Mouse (Mus musculus): Measurements from ENCODE around the gene Zfp961. TPM values are rescaled to one million over a fixed set of nuclear protein-coding genes. Genes with fewer than 3 reads are reported as not detected.
"Not testable (repeated sequence)": the region's sequence is repeated elsewhere in the genome, so short reads cannot be mapped to it uniquely, and the experiment has no call there.

Zfp961 gene
- 13.6 and 15.0 TPM in 2 replicates for polyA plus RNA-seq (2015; fragmentation: Nextera tagmentation; extraction: Ambion mirVana)

GRCm38 (mm10) chr8:71950482-71951221, at the start of gene Zfp961:
Zfp961 (plus strand) TSS chr8:71951038.
- Histone ChIP-seq H3K27ac (replicated peaks) (peak within 1 kb of the TSS; percentile 90), H3K4me3 (replicated peaks) (peak within 1 kb of the TSS; percentile 83), H3K9me3 (replicated peaks) (0 out of 2 replicates have a peak, but pooled peaks cover 14% of the 10 kb centered on the region), H3K4me2 (replicated peaks) (peak within 1 kb of the TSS; percentile 64), H3K27me3 (no peaks in the 10 kb centered on the region), H3K4me1 (peaks cover 15% of the 10 kb centered on the region; the same call in 1 of the 2 replicates), H3K36me3 (peaks cover 9% of the 10 kb centered on the region), H3K9ac (peak within 1 kb of the TSS; percentile 54)
- peak; percentile 100 for ATAC-seq (ENCODE audit: insufficient number of reproducible peaks, low FRiP score, low TSS enrichment, low read depth)
- 3% methylated on average over 34 of the region's 34 CpGs for WGBS

GRCm38 (mm10) chr8:71903084-71903483, 47.8 kb upstream of the Zfp961 start:
- not testable (repeated sequence) for H3K27ac ChIP-seq (replicated peaks); H3K36me3 ChIP-seq; H3K4me2 ChIP-seq (replicated peaks); H3K9ac ChIP-seq; H3K27me3 ChIP-seq; H3K9me3 ChIP-seq (replicated peaks); H3K4me1 ChIP-seq; H3K4me3 ChIP-seq (replicated peaks); ATAC-seq (ENCODE audit: insufficient number of reproducible peaks, low FRiP score, low TSS enrichment, low read depth)
- 43% methylated on average over 1 of the region's 1 CpGs for WGBS

GRCm38 (mm10) chr8:71906809-71907208, 44.0 kb upstream of the Zfp961 start:
- H3K9me3 ChIP-seq (replicated peaks) = no peaks in the 10 kb centered on the region
- H3K4me2 ChIP-seq (replicated peaks) = no peak overlapping the region
- H3K4me3 ChIP-seq (replicated peaks) = no peak overlapping the region
- H3K9ac ChIP-seq = no peak overlapping the region
- no peaks in the 10 kb centered on the region for H3K4me1 ChIP-seq
- no peaks in the 10 kb centered on the region for H3K36me3 ChIP-seq
- 97% methylated on average over 1 of the region's 1 CpGs for WGBS
- H3K27ac ChIP-seq (replicated peaks) = no peak overlapping the region
- no peak for ATAC-seq (ENCODE audit: insufficient number of reproducible peaks, low FRiP score, low TSS enrichment, low read depth)
- no peaks in the 10 kb centered on the region for H3K27me3 ChIP-seq

GRCm38 (mm10) chr8:71907798-71908257, 43.0 kb upstream of the Zfp961 start:
- Histone ChIP-seq H3K4me1 (no peaks in the 10 kb centered on the region), H3K9ac (no peak overlapping the region), H3K9me3 (replicated peaks) (no peaks in the 10 kb centered on the region), H3K27ac (replicated peaks) (peak overlapping the region; percentile 98), H3K4me3 (replicated peaks) (peak overlapping the region; percentile 75), H3K27me3 (no peaks in the 10 kb centered on the region), H3K36me3 (no peaks in the 10 kb centered on the region), H3K4me2 (replicated peaks) (peak overlapping the region; percentile 55)
- WGBS = 95% methylated on average over 5 of the region's 5 CpGs
- ATAC-seq (ENCODE audit: insufficient number of reproducible peaks, low FRiP score, low TSS enrichment, low read depth) = no peak

GRCm38 (mm10) chr8:71908309-71909261, 42.3 kb upstream of the Zfp961 start, which contains the start of the genes Zfp882 and Zfp617:
Zfp882 (plus strand) TSS chr8:71908608.
Zfp617 (plus strand) TSS chr8:71908635.
- H3K27me3 ChIP-seq = no peaks in the 10 kb centered on the region
- no peaks in the 10 kb centered on the region for H3K9me3 ChIP-seq (replicated peaks)
- peak within 1 kb of the TSS; percentile 75 for H3K4me3 ChIP-seq (replicated peaks)
- H3K27ac ChIP-seq (replicated peaks) = peak within 1 kb of the TSS; percentile 98
- H3K4me2 ChIP-seq (replicated peaks) = peak within 1 kb of the TSS; percentile 55
- H3K36me3 ChIP-seq = peaks cover 3% of the 10 kb centered on the region
- peak; percentile 94 for ATAC-seq (ENCODE audit: insufficient number of reproducible peaks, low FRiP score, low TSS enrichment, low read depth)
- WGBS = 5% methylated on average over 47 of the region's 47 CpGs
- H3K4me1 ChIP-seq = no peaks in the 10 kb centered on the region
- peak within 1 kb of the TSS; percentile 85 for H3K9ac ChIP-seq

- Histone ChIP-seq H3K36me3 (peaks cover 27% of the 10 kb centered on the region), H3K4me1 (no peaks in the 10 kb centered on the region), H3K4me2 (replicated peaks) (no peak overlapping the region), H3K9me3 (replicated peaks) (no peaks in the 10 kb centered on the region), H3K27ac (replicated peaks) (no peak overlapping the region), H3K9ac (no peak overlapping the region), H3K27me3 (no peaks in the 10 kb centered on the region), H3K4me3 (replicated peaks) (no peak overlapping the region)
- ATAC-seq (ENCODE audit: insufficient number of reproducible peaks, low FRiP score, low TSS enrichment, low read depth) = no peak
- 89% methylated on average over 2 of the region's 2 CpGs for WGBS
Observed at GRCm38 (mm10) chr8:71912286-71912685, 38.6 kb upstream of the Zfp961 start.

- ATAC-seq (ENCODE audit: insufficient number of reproducible peaks, low FRiP score, low TSS enrichment, low read depth) = peak; percentile 99
- peak overlapping the region; percentile 75 for H3K9ac ChIP-seq
- peak overlapping the region; percentile 61 for H3K4me2 ChIP-seq (replicated peaks)
- no peaks in the 10 kb centered on the region for H3K36me3 ChIP-seq
- peak overlapping the region; percentile 75 for H3K4me3 ChIP-seq (replicated peaks)
- under 1% methylated on average over 57 of the region's 57 CpGs for WGBS
- 0 out of 2 replicates have a peak, but pooled peaks cover 5% of the 10 kb centered on the region for H3K4me1 ChIP-seq
- peak overlapping the region; percentile 98 for H3K27ac ChIP-seq (replicated peaks)
- no peaks in the 10 kb centered on the region for H3K9me3 ChIP-seq (replicated peaks)
- H3K27me3 ChIP-seq = no peaks in the 10 kb centered on the region
Observed at GRCm38 (mm10) chr8:71922567-71923401, 28.1 kb upstream of the Zfp961 start.

GRCm38 (mm10) chr8:71925791-71926190, 25.0 kb upstream of the Zfp961 start:
- ATAC-seq (ENCODE audit: insufficient number of reproducible peaks, low FRiP score, low TSS enrichment, low read depth) = no peak
- no peak overlapping the region for H3K9ac ChIP-seq
- no peak overlapping the region for H3K4me3 ChIP-seq (replicated peaks)
- H3K27ac ChIP-seq (replicated peaks) = no peak overlapping the region
- H3K36me3 ChIP-seq = peaks cover 19% of the 10 kb centered on the region
- no peak overlapping the region for H3K4me2 ChIP-seq (replicated peaks)
- H3K27me3 ChIP-seq = no peaks in the 10 kb centered on the region
- 0 out of 2 replicates have a peak, but pooled peaks cover 5% of the 10 kb centered on the region for H3K4me1 ChIP-seq
- 94% methylated on average over 5 of the region's 5 CpGs for WGBS
- H3K9me3 ChIP-seq (replicated peaks) = 0 out of 2 replicates have a peak, but pooled peaks cover 4% of the 10 kb centered on the region

GRCm38 (mm10) chr8:71926551-71926950, 24.3 kb upstream of the Zfp961 start:
- H3K9ac ChIP-seq = no peak overlapping the region
- H3K4me1 ChIP-seq = 0 out of 2 replicates have a peak, but pooled peaks cover 5% of the 10 kb centered on the region
- peaks cover 27% of the 10 kb centered on the region for H3K36me3 ChIP-seq
- H3K27me3 ChIP-seq = no peaks in the 10 kb centered on the region
- no peak for ATAC-seq (ENCODE audit: insufficient number of reproducible peaks, low FRiP score, low TSS enrichment, low read depth)
- no peak overlapping the region for H3K4me2 ChIP-seq (replicated peaks)
- 0 out of 2 replicates have a peak, but pooled peaks cover 10% of the 10 kb centered on the region for H3K9me3 ChIP-seq (replicated peaks)
- H3K4me3 ChIP-seq (replicated peaks) = no peak overlapping the region
- 97% methylated on average over 3 of the region's 3 CpGs for WGBS
- H3K27ac ChIP-seq (replicated peaks) = no peak overlapping the region

- no peaks in the 10 kb centered on the region for H3K27me3 ChIP-seq
- no peak for ATAC-seq (ENCODE audit: insufficient number of reproducible peaks, low FRiP score, low TSS enrichment, low read depth)
- H3K4me3 ChIP-seq (replicated peaks) = no peak overlapping the region
- H3K9me3 ChIP-seq (replicated peaks) = 0 out of 2 replicates have a peak, but pooled peaks cover 11% of the 10 kb centered on the region
- H3K27ac ChIP-seq (replicated peaks) = no peak overlapping the region
- H3K36me3 ChIP-seq = peaks cover 28% of the 10 kb centered on the region
- 0 out of 2 replicates have a peak, but pooled peaks cover 5% of the 10 kb centered on the region for H3K4me1 ChIP-seq
- H3K4me2 ChIP-seq (replicated peaks) = no peak overlapping the region
- H3K9ac ChIP-seq = no peak overlapping the region
Observed at GRCm38 (mm10) chr8:71927779-71928178, 23.1 kb upstream of the Zfp961 start.

Data from embryonic facial prominence, embryonic 15.5 days (tissue).